Mouse (Mus musculus): ENCODE measurements around the gene Zfp644.
"Not testable (repeated sequence)": the region's sequence is repeated elsewhere in the genome, so short reads cannot be mapped to it uniquely, and the experiment has no call there.

Gene Zfp644

GRCm38 (mm10) chr5:106696396-106697337 lies at the start of gene Zfp644:
Zfp644 (minus strand) TSS chr5:106697287.
- peak; percentile 76 to 81 for DNase-seq

- DNase-seq: no peak
Measured at GRCm38 (mm10) chr5:106739716-106740115, 42.6 kb upstream of the Zfp644 start.

- no peak for DNase-seq
Measured at GRCm38 (mm10) chr5:106723487-106723886, 26.4 kb upstream of the Zfp644 start.

- no peak for DNase-seq
Measured at GRCm38 (mm10) chr5:106722771-106723170, 25.7 kb upstream of the Zfp644 start.

GRCm38 (mm10) chr5:106711870-106712277 lies 14.8 kb upstream of the Zfp644 start:
- DNase-seq: no peak

GRCm38 (mm10) chr5:106711220-106711726 lies 14.2 kb upstream of the Zfp644 start:
- DNase-seq: no peak

- no peak for DNase-seq
Measured at GRCm38 (mm10) chr5:106710611-106711010, 13.5 kb upstream of the Zfp644 start.

- no peak for DNase-seq
Measured at GRCm38 (mm10) chr5:106710085-106710409, 13.0 kb upstream of the Zfp644 start.

GRCm38 (mm10) chr5:106709388-106710084 lies 12.4 kb upstream of the Zfp644 start:
- peak; percentile 35 to 41 for DNase-seq

GRCm38 (mm10) chr5:106706363-106706762 lies 9.3 kb upstream of the Zfp644 start:
- no peak for DNase-seq

- DNase-seq: no peak
Measured at GRCm38 (mm10) chr5:106705162-106705561, 8.1 kb upstream of the Zfp644 start.

GRCm38 (mm10) chr5:106695681-106696395 lies 1.2 kb downstream of the Zfp644 start:
- DNase-seq: peak; percentile 60 to 69

- no peak for DNase-seq
Measured at GRCm38 (mm10) chr5:106695141-106695540, 1.9 kb downstream of the Zfp644 start.

GRCm38 (mm10) chr5:106694683-106695082 lies 2.4 kb downstream of the Zfp644 start:
- no peak for DNase-seq

GRCm38 (mm10) chr5:106693034-106693433 lies 4.1 kb downstream of the Zfp644 start:
- peak in 1 of 2 experiments; percentile 18 for DNase-seq

- no peak for DNase-seq
Measured at GRCm38 (mm10) chr5:106680636-106681458, 16.2 kb downstream of the Zfp644 start.

GRCm38 (mm10) chr5:106679659-106680058 lies 17.4 kb downstream of the Zfp644 start:
- no peak for DNase-seq

GRCm38 (mm10) chr5:106678823-106679222 lies 18.3 kb downstream of the Zfp644 start:
- DNase-seq: not testable (repeated sequence)

- peak in 1 of 2 experiments; percentile 13 for DNase-seq
Measured at GRCm38 (mm10) chr5:106676784-106677183, 20.3 kb downstream of the Zfp644 start.

GRCm38 (mm10) chr5:106672597-106672996 lies 24.5 kb downstream of the Zfp644 start:
- no peak for DNase-seq

GRCm38 (mm10) chr5:106671893-106672292 lies 25.2 kb downstream of the Zfp644 start:
- no peak for DNase-seq

GRCm38 (mm10) chr5:106664910-106665309 lies 32.2 kb downstream of the Zfp644 start:
- no peak for DNase-seq
